Mouse (Mus musculus) telencephalon, adult 2 months (tissue): ENCODE data around the gene Mocs3.

Source experiments
- DNase-seq: peaks from one replicate; pipeline ENCODE4 v3.0.0-alpha.2; 2011; ENCODE audit warnings: low read depth, low spot score

Mocs3 gene

DNA sequence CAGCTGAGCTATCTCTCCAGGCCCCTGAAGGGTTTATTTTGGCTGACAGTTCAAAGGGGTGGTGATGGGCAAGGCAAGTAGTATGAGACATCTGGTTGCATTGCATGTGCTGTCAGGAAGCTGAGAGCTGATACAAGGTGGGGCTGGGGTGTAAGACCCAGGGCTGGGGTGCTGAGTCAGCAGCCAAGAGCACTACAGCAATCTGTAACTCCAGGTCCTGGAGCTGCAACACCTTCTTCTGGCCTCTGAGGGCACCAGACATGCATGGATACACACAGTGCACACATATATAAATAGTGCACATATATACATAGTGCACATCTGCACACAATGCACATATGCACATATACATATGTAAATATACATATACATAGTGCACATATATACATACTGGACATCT is 12.4 kb downstream of the Mocs3 start:
- DNase-seq = no peak

DNA sequence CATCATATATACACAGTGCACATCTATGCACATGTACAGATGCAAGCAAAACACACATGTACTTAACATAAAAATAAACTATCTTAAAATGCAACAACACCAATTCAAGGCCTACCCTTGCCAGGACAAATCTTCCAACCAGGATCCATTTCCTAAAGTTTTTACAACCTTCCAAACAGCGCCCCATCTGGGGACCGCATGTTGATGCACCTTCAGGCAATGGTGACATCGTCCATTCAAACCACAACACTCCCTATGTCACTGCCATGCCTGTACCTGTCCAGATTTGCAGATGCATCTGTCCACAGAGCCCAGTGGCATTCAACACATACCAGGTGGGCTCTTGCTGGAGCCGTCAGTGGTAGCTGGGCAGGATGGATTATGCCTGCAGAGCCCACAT is 12.9 kb downstream of the Mocs3 start:
- no peak for DNase-seq

DNA sequence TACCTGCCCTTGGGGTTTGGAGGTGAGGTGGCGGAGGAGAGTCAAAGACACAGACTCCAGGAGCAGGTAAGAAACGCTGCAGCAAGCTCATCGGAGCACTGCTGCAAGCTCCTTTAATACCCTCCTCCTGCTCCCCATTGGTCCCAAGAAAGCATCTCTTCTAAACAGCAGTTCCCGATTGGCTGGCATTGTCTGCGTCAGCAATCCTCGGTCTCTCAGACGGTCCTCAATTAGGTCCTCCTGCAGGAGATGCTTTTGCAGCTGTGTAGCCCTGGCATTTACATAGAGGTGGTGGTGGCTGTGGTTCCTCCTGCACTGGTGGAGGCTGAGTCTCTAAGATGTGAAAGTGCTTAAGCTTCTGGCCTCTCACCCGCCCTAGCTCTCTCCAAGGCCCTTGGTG is 15.1 kb downstream of the Mocs3 start:
- DNase-seq = no peak

DNA sequence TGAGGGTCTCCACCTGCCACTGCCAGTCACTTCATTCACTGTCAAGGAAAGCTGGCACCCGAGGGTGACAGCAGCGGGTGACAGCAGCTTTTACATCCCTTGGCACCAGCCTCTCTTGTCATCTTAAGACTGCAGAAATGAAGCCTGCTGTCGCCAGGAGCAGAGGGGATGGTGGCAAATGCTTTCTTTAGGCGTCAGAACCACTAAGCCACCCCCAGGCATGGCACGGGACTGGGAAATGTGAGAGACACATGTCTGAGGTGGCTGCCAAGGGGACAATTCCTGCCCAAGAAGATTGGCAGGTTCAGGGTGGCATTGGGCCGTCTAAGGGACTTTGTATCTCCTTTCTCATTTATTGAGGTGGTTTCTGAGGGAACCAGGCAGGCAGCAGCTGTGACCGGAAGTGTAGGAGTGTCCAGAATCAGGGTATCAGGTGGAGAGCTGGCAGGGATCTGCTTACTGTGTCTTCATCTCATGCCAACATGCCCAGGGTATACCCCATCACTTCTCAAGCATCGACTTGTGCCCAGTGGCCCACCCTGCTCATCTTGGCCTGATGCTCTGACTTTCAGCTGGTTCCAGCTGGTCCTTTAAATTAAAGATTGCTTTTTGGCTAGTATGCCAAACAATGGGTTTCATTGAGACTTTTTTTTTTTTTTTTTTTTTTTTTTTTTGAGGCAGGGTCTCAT is 17.9 kb downstream of the Mocs3 start:
- no peak for DNase-seq

DNA sequence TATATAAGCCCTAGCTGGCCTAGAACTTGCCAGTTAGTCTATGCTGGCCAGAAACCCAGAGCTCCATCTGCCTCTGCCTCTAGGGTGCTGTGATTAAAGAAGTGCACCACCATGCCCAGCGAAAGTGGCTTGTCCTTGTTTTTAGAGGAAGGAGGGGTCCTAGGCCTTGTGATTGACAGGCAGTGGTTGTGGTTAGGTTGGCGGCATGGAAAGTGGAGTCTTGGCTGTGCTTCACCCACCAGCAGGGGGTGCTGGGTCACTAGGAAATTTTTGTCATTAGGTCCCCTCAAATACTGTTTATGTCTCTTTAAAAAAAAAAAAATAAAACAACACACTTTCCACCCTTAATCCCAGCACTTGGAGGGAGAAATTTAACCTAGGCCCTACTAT is 18.4 kb downstream of the Mocs3 start:
- DNase-seq = no peak

DNA sequence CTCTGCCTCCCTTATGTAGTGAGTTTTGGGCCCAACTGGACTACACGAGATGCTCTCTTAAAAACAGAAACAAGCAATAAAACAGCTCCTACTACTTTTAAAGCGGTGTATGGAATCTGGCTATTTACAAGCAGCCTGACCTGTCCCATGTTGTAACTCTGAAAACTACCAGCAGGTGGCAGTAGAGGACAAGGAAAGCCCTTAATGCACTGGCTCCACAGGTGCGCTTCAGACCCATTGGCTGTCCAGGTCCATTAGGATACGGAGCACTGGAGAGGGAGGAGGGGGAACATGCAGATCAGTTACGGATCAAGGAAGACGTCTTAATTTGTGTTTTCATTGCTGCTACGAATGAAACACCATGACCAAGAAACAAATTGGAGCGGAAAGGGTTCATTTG is 19.8 kb downstream of the Mocs3 start:
- DNase-seq = peak; percentile 58

DNA sequence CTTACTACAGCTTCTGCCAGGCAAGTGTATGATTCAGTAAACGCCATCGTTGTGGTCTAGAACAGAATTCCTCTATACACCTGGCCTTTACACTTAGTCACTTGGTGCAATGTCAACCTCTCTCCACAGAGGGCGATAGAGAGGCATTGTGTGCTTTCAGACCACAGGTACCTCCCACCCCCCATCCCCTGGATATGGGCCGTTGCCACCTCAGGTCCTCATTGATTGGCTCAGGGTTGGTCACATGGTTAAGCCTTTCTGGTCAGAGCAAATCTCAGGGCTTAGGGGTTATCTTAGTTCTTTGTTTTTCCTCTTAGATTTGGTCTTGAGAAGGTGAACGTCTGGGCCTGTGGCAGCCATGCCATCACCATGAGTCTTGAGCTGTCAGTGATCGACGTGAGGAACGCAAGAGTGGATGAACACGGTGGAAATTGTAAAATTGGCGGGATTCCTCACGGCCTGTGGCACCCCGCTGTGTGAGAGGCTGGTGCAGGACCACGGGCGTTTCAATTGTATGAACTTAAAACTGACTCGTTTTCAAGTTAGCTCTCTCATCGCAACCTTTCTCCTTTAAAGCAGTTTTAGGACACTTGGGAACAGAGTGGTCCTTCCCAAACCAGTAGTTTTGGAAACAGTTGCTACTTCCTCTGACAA is 22.3 kb downstream of the Mocs3 start:
- DNase-seq = no peak

DNA sequence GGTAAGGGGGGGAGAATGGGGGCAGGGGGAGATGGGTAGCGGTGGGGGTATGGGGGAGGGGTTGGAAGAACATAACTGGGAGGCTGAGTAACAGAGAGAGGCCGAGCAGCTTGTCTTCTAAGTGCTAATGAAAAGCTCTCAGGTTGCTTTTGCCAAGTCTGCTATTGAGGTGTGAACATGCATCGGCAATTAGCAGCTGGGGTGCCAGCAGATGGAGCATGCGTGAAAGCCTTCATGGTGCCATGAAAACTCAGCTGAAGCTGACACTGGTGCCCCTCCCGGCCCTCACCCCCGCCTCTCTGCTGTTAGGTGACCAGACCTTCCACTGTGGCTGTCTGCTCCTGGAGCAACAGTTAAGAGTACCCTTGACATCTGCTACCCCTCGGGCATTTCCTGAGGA is 23.4 kb downstream of the Mocs3 start:
- DNase-seq = peak; percentile 51

DNA sequence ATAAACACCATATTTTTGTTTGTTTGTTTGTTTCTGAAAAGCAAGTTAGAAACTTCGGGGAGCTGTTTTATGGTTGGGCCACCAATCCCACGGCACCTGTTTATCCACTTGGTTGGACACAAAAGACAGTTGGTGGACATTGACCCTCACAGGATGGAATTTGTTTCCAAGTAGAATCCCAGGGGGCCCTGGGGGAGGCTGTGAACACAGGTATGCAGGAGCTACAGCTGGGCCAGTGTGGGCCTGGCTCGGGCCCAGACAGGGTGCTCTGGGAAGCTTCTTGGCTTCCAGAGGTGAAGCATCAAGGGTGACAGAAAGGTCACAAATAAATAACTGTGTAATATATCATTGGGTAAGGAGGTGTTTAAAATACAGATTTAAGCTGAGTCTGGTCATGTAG is 26.1 kb downstream of the Mocs3 start:
- no peak for DNase-seq

DNA sequence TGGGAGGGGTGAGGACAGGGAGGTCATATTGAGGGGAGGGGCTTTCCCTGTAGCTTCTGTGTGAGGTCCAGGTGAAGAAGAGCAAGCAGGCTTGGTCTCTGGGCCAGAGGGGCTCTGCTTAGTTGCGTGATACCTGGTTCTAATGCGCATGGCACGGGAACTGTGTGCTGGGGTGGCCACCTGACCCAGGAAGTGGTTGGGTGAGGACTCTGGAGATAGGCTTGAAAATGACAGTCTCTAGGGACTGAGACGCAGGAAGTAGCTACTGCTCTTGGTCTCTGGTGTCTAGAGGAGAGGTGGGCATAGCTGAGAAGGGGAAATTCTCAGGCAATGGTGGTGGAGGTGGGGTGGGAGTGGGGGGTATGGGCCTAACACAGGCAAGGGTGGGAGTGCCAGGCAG is 26.8 kb downstream of the Mocs3 start:
- DNase-seq = no peak

DNA sequence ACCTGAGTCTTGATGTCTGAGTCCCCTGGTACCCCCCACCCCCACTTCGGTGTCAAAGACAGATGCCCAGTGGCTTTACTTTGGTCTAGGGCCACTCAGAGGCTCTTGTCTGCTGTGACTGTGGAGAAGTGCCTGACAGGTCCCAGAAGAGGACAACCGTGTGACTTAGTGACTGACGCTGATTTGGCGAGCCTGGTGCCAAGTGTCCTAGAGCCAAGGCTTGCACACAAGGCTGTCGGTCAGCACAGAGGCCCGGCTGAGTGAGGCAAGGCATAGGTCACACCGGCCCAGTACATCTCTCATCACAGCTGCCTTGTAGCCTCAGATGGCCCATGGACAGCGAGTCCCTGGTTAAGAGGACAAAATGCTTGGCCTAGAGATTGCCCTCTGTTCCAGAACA is 28.6 kb downstream of the Mocs3 start:
- DNase-seq = no peak

DNA sequence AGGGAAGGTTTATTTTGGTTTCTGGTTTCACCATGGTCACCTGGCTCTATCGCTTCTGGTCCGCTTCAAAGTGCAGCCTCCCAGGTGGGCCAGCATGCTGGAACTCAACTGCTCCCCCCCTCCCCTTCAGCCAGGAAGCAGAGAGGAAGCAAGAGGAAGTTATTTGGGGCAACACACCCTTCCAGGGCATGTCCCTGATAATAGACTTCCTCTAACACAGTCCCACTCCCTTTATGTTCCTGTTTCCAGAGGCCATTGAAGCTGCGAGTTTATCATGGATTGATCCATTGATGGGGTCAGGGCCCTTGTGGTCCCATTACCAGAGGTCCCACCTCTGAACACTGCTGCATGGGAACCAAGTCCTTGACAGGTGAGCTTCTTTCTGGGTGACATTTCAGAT is 29.7 kb downstream of the Mocs3 start:
- no peak for DNase-seq

DNA sequence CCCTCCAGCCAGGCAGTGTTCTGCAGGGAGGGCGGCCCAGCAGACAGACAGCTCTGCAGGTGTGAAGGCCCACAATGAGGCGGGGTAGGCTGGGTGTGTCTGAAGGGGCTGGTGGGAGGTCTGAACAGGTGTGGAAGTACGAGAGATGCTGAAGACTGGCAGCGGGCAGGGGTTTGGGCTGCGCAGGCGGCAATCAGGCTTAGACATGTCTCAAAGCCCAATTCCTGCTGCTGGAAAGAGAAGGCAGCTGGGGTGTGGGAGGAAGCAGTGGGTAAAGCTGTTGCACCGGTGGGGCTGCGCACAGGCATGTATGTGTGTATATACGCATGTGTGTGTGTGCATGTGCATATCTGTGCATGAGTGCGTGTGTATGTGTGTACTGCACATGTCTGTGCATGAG is 30.5 kb downstream of the Mocs3 start:
- DNase-seq = peak; percentile 71

DNA sequence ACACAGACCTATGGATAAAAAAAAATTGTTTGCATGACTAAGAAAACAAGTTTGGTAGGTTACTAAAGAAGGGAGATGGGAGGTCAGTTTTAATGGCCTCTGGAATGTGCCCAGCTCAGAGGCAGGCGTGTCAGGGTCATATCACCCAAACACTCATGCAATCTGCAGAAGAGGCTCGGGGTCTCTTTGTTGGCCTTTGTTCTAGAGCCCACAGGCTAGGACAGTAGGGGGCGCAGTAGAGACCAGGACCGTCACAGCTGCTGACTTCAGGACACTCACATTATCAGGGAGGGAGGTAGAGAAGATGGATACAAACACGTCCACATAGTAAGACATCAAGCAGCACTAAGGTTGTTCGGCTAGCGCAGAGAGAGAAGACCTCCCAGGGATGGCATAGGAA is 37.6 kb downstream of the Mocs3 start:
- DNase-seq = no peak

DNA sequence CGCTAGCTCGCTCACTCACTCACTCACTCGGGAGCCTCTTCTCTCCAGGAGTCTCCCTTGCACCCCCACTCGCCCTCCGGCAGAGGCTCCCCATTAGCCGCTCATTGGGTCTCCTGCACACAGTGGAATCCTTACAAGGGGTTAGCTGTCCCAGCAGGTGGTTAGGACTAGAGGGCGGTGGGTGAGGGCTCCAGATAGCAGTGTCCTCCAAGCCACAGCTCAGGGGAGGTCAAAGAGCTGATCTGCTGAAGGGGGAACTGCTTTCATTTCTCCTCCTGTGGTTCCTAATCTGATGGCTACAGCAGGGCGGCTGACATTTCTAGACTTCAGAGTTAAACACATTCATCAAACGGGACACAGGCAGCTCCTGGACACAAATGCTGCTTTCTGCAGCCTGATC is 43.0 kb downstream of the Mocs3 start:
- DNase-seq = no peak

DNA sequence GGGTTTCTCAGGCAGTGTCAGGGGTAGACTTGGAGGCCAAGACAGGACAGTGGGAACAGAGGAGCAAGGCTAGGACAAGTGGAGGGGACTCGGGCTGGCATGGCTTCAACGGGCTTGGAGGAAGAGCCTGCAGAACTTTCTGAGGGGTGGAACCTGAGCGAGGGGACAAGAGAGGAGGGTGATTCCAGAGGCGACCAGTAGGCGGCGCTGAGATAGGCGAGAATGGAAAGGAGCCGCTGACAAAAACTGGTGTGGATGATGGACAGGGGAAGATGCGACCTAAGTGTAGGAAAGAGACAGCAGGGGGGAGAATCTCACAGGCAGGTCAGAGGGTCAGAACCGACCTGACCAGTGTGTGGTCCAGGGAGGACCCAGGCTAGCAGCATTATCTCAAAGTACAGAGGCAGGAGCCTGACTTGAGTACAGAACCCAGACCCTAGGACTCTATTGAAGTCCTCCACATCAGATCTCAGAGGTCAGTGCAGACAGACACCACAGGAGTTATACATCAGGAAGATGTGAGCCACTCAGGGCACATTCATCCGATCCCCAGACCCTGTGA is 44.0 kb downstream of the Mocs3 start:
- DNase-seq = no peak

DNA sequence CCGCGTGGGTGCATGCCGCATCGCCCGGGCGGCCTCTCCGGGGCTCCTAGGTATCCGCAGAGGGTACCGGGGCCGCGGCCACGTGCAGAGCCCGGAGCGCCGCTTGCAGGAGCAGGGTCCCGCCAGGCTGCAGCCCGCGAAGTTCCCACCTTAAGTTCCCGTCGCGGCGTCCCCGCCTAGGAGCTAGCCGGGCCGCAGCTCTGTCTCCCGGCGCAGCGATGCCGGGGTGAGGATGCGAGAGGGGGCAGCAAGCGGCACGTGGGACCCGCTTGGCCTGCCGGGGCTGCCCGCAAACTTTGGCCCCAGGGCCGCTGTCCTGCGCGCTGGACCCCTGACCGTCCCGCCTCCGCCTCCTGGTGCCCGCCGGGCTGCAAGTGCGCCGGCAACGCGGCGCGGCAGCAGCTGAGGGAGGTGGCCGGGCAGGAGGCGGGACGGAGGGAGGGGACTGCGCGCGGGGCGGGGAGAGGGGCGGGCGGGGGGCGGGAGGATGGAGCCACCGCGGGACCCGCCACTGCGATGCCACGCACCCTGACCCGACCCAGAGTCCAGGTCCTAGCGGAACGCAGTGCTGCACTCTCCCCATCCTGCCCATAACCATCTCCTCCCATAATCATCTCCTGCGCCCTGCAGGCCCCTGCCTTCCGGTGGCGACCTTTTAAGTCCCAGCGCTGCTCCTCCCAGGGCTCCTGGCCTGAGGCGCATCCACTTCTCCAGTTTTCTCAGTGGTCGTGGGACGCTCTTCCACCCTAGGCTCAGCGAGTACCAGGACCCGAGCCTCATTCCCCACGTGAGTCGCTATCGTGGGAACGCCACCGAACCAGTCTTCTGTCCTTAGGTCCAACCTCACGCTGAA is 50.5 kb downstream of the Mocs3 start:
- DNase-seq = no peak

DNA sequence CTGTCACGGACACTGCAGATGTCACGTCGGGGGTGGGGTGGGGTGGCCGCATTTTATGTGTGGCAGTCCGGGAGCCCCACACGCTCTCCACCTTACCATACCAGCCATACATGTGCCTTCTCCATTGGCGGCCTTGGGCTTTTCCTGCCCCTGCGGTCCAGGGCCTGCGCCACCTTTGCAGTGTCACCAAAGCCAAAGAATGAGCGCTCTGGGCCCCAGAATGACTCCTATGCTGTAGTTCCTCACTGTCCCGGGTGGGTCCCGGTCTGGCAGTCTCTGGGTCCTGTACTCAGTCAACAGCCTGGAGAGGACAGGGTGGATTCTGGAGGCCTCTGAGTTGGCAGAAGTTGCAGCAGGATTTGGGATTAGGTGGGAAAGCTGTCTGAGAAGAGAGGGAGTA is 51.2 kb downstream of the Mocs3 start, which contains the start of gene Kcng1:
TSS of gene Kcng1 (minus strand) at position 155 of the 400 bp plus-strand sequence.
- DNase-seq = no peak
